Mouse (Mus musculus): ENCODE results near the gene Irf4.

Gene Irf4

GRCm38 (mm10) chr13:30814256-30814655 is 65.2 kb downstream of the Irf4 start:
- no peak for DNase-seq
